Mouse (Mus musculus) megakaryocyte progenitor cell, adult 5-6 weeks (primary cell): Measurements from ENCODE around the gene Emilin1. TPM values are rescaled to one million over a fixed set of nuclear protein-coding genes. Genes with fewer than 3 reads are reported as not detected.

Experiments
- ATAC-seq: replicated peaks from 2 replicates; pipeline ENCODE4 v1.8.0; 2016; ENCODE audit warnings: mild to moderate bottlenecking, moderate TSS enrichment, inconsistent platforms; ENCODE audit not compliant: poor library complexity
- total RNA-seq, 2 experiments: library from RNA; stranded (forward) in 1 of 2; stranded (reverse) in 1 of 2; fragments of 157-497, 149-512 nt in 1 of 2; fragments of 200-1000 nt in 1 of 2; gene quantifications; 2 replicates each; pipeline versions ENCODE4 v1.2.3 to v1.2.4; 2015 to 2017

Gene Emilin1
- total RNA-seq, 2 experiments from 2014 or later, result 49.7 to 98.6 TPM

- no peak for ATAC-seq
These were observed 44.7 kb downstream of the Emilin1 start for GRCm38 (mm10) chr5:30957891-30958290.

GRCm38 (mm10) chr5:30959198-30959854 lies 46.1 kb downstream of the Emilin1 start:
- ATAC-seq, result no peak

DNA sequence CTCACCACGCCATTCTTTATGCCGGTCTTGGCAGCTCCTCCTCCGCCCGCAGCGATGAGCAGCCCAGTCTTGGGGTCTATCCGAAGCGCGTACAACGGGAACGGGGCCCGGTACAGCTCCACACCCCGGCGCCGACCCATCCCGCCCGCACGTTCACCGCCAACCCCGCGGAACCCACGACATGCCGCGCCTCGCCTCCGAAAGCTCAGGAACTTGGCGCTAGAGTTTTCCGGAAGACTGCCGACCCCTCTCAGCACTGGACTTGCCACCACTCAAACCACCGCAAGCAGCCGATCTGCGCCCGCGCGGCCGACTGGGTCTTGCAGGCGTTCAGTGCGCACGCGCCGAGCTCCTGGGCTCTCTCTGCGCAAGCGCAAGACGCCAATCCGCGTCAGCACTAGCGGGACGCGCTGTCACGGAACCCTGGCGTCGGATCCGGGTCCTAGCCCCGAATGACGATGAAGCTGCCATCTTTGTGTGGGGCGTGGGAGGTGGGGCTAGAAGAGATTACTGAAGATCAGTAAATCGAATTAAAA lies 46.8 kb downstream of the Emilin1 start, which contains the start of gene Preb:
Gene Preb (minus strand): TSS at position 396 of the 536 bp plus-strand sequence.
- peak; percentile 88 for ATAC-seq

DNA sequence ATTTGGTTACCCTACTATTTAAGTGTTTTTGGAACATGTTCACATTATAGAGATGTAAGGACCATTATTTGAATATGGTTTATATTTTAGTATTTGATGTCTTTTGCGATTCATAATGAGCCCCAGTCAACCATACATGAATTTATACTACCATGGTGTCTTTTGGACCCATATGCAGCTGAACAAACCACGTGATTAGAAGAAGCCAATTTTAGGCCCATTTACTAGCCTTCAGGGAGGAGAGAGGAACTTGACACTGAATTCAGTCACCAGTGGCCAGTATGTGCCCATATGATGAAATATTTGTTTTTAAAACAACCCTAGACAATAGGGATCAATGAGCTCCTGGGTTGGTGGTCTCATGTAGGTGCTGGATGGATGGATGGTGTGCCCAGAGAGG lies 47.6 kb downstream of the Emilin1 start:
- ATAC-seq, result no peak

DNA sequence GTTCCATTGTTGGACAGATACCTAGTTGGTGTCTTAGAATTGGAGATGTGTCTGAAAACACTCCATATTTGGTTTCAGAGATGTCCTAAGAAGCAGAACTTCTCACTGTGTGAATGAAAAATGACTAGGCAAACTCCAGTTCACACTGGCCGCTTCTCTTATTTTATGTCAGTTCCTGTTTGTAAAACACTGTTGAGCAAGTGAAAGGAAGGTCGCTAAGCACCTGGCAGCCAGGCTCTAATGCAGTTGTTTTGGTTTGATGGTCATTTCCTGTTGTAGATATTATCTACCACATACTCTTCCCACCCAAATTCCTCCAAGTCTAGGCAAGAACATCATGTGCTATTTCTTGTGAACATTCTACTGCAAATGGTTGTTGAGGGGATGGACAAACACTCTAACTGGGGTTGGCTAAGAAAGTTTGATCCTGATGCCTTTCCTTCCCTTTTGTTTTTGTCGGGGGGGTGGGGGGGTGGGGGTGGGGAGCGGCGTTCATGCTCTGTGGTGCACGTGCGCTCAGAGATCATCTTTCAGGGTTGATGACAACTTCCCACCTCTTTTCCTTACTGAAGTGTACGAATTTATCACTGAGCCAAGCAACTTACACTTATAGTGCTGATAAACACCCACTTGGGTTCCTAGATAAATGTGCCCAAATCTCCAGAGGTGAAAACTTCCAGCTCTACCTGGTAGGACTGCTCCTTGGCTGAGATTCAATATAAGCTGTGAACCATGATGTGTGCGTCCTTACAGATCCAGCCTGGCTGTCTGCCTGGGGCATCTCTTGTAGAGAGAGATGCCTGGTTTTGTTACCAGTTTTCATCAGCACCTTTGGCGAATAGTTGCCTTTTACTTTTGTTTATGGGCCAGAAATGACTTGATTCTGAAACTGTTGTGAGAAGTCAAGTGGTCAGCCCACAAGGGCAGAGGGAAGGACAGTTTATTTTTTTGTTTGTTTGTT lies 48.6 kb downstream of the Emilin1 start:
- ATAC-seq, result peak; percentile 58

DNA sequence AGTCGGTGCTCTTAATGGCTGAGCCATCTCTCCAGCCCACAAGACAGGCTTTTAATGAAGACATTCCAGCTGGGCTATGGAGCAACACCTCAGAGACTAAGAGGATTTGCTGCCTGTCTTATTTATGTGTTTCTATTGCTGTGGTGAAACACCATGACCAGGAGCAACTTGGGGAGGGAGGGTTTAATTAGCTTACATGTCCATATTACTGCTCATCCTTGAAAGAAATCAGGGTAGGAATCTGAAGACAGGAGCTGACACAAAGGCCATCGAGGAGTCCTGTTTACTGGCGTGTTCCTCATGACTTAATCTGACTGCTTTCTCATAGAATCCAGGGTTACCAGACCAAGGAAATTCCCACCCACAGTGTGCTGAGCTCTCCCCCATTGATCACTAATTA lies 50.7 kb downstream of the Emilin1 start:
- ATAC-seq, result no peak

DNA sequence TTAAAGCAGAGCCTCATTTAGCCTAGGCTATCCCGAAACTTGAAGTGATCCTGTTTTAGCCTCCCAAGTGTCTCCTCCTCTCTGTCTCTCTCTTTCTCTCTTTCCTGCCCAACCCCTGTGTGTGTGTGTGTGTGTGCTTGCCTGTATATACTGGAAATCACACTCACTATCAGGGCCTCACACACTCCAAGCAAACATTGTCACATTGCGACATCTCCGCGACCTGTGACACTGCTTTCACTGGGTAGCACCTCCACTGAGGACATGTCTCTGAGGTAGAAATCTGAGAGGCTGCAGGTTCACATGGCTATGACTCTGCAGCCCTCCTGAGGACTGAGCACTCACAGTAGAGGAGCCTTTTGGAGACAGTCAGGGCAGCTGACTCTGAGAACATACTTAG lies 53.0 kb downstream of the Emilin1 start:
- no peak for ATAC-seq

GRCm38 (mm10) chr5:30968416-30968815 lies 55.2 kb downstream of the Emilin1 start, which contains the start of gene Tcf23:
Gene Tcf23, plus strand, starts transcription at chr5:30968662.
- ATAC-seq, result no peak

DNA sequence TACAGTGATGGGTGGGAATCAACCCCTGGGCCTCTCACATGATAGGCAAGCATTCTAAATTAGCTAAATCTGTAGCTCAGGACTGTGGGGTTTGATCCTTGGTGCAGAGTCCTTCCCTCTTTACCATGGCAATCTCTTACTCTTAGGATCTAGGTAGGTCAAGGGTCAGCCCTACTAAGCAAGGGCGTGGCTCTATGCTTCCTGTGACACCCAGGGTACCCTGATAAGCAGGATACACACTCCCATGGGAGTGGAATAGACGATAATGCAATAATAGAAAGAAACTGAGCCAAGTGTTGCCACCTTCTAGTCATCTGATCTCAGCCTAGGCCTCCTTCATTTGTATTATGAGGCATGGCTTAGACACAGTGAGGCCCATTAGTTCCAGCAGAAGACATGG lies 56.2 kb downstream of the Emilin1 start:
- ATAC-seq, result peak; percentile 48

Other genes starting within 250 kb of the Emilin1 start
- gene Cenpa, start 246.6 kb upstream of the Emilin1 start, total RNA-seq (2015), result 152 and 180 TPM in 2 replicates
- 80.7 and 103 TPM in 2 replicates for gene Cenpa, start 246.6 kb upstream of the Emilin1 start, total RNA-seq (2017)
- gene Dpysl5, start 201.8 kb upstream of the Emilin1 start, total RNA-seq (2015), result not detected in 2 replicates
- gene Dpysl5, start 201.8 kb upstream of the Emilin1 start, total RNA-seq (2017), result not detected in 2 replicates
- 0.27 TPM in 1 of 2 replicates, not detected in the other for gene Mapre3, start 98.8 kb upstream of the Emilin1 start, total RNA-seq (2015)
- gene Mapre3, start 98.8 kb upstream of the Emilin1 start, total RNA-seq (2017), result not detected in 2 replicates
- gene Tmem214, start 45.4 kb upstream of the Emilin1 start, total RNA-seq (2015), result 18.2 and 23.9 TPM in 2 replicates
- 20.9 and 38.4 TPM in 2 replicates for gene Tmem214, start 45.4 kb upstream of the Emilin1 start, total RNA-seq (2017)
- 12.4 and 13.8 TPM in 2 replicates for gene Agbl5, start 24.7 kb upstream of the Emilin1 start, total RNA-seq (2015)
- gene Agbl5, start 24.7 kb upstream of the Emilin1 start, total RNA-seq (2017), result 7.7 and 8.4 TPM in 2 replicates
- gene Ost4, start 5.6 kb upstream of the Emilin1 start, total RNA-seq (2015), result 439 and 494 TPM in 2 replicates
- 259 and 297 TPM in 2 replicates for gene Ost4, start 5.6 kb upstream of the Emilin1 start, total RNA-seq (2017)
- gene Khk, start 8.0 kb downstream of the Emilin1 start, total RNA-seq (2015), result 74.3 and 88.2 TPM in 2 replicates
- 62.2 and 82.9 TPM in 2 replicates for gene Khk, start 8.0 kb downstream of the Emilin1 start, total RNA-seq (2017)
- gene Cgref1, start 32.2 kb downstream of the Emilin1 start, total RNA-seq (2015), result not detected in 2 replicates
- gene Cgref1, start 32.2 kb downstream of the Emilin1 start, total RNA-seq (2017), result 1.7 TPM in 1 of 2 replicates, not detected in the other
- gene Preb, start 47.0 kb downstream of the Emilin1 start, total RNA-seq (2015), result 53.5 and 54.6 TPM in 2 replicates
- gene Preb, start 47.0 kb downstream of the Emilin1 start, total RNA-seq (2017), result 45.2 and 62.3 TPM in 2 replicates
- 0.02 TPM in 1 of 2 replicates, not detected in the other for gene Tcf23, start 55.3 kb downstream of the Emilin1 start, total RNA-seq (2015)
- not detected in 2 replicates for gene Tcf23, start 55.3 kb downstream of the Emilin1 start, total RNA-seq (2017)
- 81.4 and 113 TPM in 2 replicates for gene Atraid, start 134.9 kb downstream of the Emilin1 start, total RNA-seq (2015)
- 64.1 and 66.4 TPM in 2 replicates for gene Atraid, start 134.9 kb downstream of the Emilin1 start, total RNA-seq (2017)
- 3.5 and 4.8 TPM in 2 replicates for gene Slc5a6, start 135.5 kb downstream of the Emilin1 start, total RNA-seq (2015)
- gene Slc5a6, start 135.5 kb downstream of the Emilin1 start, total RNA-seq (2017), result 7.5 and 8.9 TPM in 2 replicates
- 43.4 and 51.2 TPM in 2 replicates for gene Cad, start 141.4 kb downstream of the Emilin1 start, total RNA-seq (2015)
- 28.6 and 28.9 TPM in 2 replicates for gene Cad, start 141.4 kb downstream of the Emilin1 start, total RNA-seq (2017)
- gene Dnajc5g, start 192.9 kb downstream of the Emilin1 start, total RNA-seq (2015), result not detected in 2 replicates
- not detected in 2 replicates for gene Dnajc5g, start 192.9 kb downstream of the Emilin1 start, total RNA-seq (2017)
- not detected in 2 replicates for gene Slc30a3, start 194.8 kb downstream of the Emilin1 start, total RNA-seq (2015)
- not detected in 2 replicates for gene Slc30a3, start 194.8 kb downstream of the Emilin1 start, total RNA-seq (2017)
- not detected in 2 replicates for gene Trim54, start 203.3 kb downstream of the Emilin1 start, total RNA-seq (2015)
- not detected in 2 replicates for gene Trim54, start 203.3 kb downstream of the Emilin1 start, total RNA-seq (2017)
- not detected in 2 replicates for gene Ucn, start 225.4 kb downstream of the Emilin1 start, total RNA-seq (2015)
- gene Ucn, start 225.4 kb downstream of the Emilin1 start, total RNA-seq (2017), result not detected in 2 replicates
- 27.1 and 35.3 TPM in 2 replicates for gene Mpv17, start 240.8 kb downstream of the Emilin1 start, total RNA-seq (2015)
- 18.0 and 32.8 TPM in 2 replicates for gene Mpv17, start 240.8 kb downstream of the Emilin1 start, total RNA-seq (2017)